Mouse (Mus musculus) adrenal gland, postnatal 36 days (tissue): ENCODE results near the gene Slc4a11. TPM values are rescaled to one million over a fixed set of nuclear protein-coding genes. Genes with fewer than 3 reads are reported as not detected.

Source experiments
- total RNA-seq, 2 experiments: library from RNA; stranded (reverse); gene quantifications; 2 replicates each; pipeline ENCODE4 v1.2.3; 2021

The Slc4a11 gene
- total RNA-seq, 2 experiments from 2014 or later = 3.2 to 3.3 TPM

Other genes starting within 250 kb of the Slc4a11 start
- gene Ptpra, start 247.2 kb downstream of the Slc4a11 start, total RNA-seq = 100 to 1,000 TPM; 117 to 143 TPM
- 10 to 100 TPM; 56.5 to 70.3 TPM for gene Mrps26, start 133.8 kb downstream of the Slc4a11 start, total RNA-seq
- gene Oxt, start 121.3 kb downstream of the Slc4a11 start, total RNA-seq = not detected
- gene Avp, start 115.0 kb downstream of the Slc4a11 start, total RNA-seq = not detected
- gene Fastkd5, start 67.5 kb downstream of the Slc4a11 start, total RNA-seq = 10 to 100 TPM; 11.4 to 12.9 TPM
- 1 to 10 TPM; 6.3 to 6.9 TPM for gene Ubox5, start 67.5 kb downstream of the Slc4a11 start, total RNA-seq
- gene Lzts3, start 54.7 kb downstream of the Slc4a11 start, total RNA-seq = 10 to 100 TPM; 13.2 to 14.8 TPM
- gene Ddrgk1, start 32.9 kb downstream of the Slc4a11 start, total RNA-seq = 100 to 1,000 TPM; 199 to 232 TPM
- gene Itpa, start 29.9 kb downstream of the Slc4a11 start, total RNA-seq = 10 to 100 TPM; 28.1 to 31.2 TPM
- 10 to 100 TPM; 31.3 to 39.4 TPM for gene 4930402H24Rik, start 208.9 kb upstream of the Slc4a11 start, total RNA-seq
- 10 to 100 TPM; 32.9 to 38.9 TPM for gene Atrn, start 209.0 kb upstream of the Slc4a11 start, total RNA-seq